Mouse (Mus musculus) lung, postnatal 36 days (tissue): ENCODE measurements around the gene Tctn1.
"Not testable (repeated sequence)": the region's sequence is repeated elsewhere in the genome, so short reads cannot be mapped to it uniquely, and the experiment has no call there.

Experiments used
- DNase-seq: peaks from one replicate; pipeline ENCODE4 v3.0.0; 2022; ENCODE audit warnings: mixed read lengths

The Tctn1 gene

DNA sequence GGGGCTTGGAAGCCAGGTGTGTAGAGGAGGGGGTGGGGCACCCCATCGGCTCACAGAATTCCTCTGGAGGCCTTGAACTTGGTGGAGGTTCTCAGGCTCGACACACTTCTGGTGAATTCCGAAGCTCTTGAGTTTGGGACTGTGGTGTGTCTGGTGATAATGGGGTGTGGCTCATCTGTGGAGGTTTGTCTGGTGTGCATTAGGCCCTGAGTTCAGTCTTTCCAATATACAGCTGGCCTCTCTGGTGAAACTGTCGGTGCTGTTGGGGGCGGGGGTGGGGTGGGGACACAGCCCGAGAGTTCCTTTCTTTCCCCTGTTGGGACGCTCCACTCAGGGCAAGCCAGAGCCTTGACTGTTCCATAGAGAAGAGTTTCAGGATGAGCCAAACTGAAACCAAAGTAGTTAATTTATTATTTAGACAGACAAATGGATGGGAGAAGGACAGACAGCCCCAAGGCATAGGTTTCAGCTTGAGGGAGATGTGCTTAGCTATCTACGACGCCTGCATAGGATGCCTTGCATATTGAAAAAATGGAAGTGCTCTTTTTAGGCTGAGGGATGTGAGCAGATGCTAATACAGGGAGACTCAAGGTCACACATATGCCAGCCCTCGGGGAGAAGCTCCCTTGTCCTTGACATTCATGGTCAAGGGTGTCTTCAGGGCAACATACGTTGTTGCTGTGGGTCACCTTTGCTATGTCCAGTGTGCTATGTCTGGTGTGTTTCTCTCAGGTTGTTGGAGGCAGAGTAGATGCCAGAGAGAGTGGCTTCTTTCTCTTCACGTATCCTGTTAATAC is 46.0 kb downstream of the Tctn1 start:
- DNase-seq, result no peak

GRCm38 (mm10) chr5:122217636-122218035 is 46.6 kb downstream of the Tctn1 start:
- DNase-seq, result no peak

DNA sequence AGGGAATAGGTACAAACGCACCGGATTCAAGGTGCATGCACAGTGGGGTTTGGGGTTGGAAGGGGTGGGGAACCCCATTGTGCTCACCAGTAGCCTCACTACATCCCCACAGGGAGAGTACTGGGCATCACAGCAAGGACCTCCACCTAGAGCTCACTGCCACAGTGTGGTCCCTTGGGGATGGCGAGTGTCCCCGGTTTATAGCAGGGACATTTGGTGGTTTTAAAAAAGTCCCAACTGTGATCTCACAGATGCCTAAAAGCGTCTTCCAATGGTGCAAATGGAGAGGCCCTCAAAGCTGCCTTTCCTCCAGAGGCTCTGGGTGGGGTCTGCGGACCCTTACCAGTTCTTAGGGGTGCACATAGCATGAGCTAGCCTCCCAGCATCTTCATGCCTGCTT is 50.4 kb downstream of the Tctn1 start:
- DNase-seq, result no peak

GRCm38 (mm10) chr5:122212820-122213219 is 51.4 kb downstream of the Tctn1 start:
- not testable (repeated sequence) for DNase-seq

DNA sequence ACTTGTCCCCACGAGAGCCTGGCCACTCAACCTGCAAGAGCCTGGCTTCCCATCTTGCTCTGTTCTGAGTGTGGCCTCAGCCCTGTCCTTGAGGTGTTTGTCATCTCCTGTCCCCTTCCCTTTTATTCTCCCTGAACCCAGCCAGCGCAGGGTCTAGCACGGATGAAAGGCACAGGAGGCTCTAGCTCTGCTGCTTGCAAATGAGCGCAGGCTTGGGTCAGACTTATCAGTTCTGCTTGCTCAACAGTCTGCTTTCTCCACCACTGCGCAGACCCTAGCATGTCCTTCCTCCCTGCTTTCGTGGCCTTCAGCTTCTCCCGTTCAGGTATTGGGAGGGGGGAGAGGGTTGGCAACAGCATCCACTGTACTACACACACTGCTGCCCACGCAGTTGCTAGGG is 52.1 kb downstream of the Tctn1 start:
- no peak for DNase-seq

GRCm38 (mm10) chr5:122210890-122211289 is 53.4 kb downstream of the Tctn1 start:
- DNase-seq, result peak; percentile 53

GRCm38 (mm10) chr5:122209591-122210368 is 54.5 kb downstream of the Tctn1 start:
- DNase-seq, result peak; percentile 67

GRCm38 (mm10) chr5:122208909-122209308 is 55.4 kb downstream of the Tctn1 start:
- DNase-seq, result no peak

GRCm38 (mm10) chr5:122206475-122206874 is 57.8 kb downstream of the Tctn1 start, which contains the start of gene Hvcn1:
Hvcn1 (plus strand) TSS chr5:122206804.
- DNase-seq, result no peak

DNA sequence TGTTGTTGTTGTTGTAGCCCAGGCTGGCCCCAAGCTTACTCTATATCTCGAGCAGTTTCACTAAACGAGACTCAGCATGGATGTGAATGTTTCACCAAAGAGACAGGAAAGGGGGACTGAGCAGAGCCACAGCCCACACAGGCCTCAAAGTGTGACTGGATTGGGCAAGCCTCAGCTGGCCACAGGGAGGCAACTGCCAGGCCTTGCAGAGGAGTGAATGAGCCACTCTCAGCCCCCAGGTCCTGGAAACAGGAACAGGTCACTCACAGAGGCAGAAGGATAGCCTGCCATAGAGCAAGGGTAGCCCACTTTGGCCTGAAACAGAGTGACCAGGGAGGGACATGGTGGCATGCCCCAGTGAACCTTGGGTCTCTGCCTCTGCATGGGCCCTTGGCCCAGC is 60.1 kb downstream of the Tctn1 start:
- DNase-seq, result no peak

DNA sequence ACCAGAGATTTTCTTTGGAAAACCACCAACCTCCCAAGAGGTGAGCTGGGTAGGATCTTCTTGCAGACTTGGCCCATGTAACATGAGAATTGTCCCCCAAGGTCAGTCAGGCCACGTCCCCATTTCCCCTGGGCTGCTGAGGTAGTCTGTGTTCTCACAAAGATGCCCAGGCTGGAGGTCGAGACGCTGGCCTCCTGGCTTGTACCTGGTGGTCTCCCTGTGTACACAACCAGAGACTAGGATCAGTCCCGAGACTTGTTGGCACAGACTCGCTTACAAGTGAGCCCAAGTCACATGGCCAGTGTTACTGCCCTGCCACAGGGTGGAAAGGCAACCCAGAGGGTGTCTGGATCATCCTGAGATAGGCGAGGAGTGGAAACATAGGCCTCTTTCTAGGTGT is 62.4 kb downstream of the Tctn1 start:
- no peak for DNase-seq

- DNase-seq, result no peak
Observed at GRCm38 (mm10) chr5:122200872-122201271, 63.4 kb downstream of the Tctn1 start.

DNA sequence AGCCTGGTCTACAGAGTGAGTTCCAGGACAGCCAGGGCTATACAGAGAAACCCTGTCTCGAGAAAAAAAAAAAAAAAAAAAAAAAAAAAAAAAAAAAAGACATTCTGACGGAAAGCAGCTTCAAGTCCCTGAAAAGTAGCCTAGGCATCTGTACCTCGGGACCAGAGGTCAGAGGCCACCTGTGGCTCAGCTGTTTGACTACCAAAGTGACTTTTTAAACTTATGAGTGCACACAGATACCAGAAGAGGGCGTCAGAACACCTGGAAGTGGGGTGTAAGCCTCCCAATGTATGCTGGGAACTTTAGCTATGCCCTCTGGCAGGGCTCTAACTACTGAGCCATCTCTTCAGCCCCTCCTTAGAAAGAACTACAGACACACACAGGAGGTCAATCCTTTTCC is 71.9 kb downstream of the Tctn1 start:
- no peak for DNase-seq

DNA sequence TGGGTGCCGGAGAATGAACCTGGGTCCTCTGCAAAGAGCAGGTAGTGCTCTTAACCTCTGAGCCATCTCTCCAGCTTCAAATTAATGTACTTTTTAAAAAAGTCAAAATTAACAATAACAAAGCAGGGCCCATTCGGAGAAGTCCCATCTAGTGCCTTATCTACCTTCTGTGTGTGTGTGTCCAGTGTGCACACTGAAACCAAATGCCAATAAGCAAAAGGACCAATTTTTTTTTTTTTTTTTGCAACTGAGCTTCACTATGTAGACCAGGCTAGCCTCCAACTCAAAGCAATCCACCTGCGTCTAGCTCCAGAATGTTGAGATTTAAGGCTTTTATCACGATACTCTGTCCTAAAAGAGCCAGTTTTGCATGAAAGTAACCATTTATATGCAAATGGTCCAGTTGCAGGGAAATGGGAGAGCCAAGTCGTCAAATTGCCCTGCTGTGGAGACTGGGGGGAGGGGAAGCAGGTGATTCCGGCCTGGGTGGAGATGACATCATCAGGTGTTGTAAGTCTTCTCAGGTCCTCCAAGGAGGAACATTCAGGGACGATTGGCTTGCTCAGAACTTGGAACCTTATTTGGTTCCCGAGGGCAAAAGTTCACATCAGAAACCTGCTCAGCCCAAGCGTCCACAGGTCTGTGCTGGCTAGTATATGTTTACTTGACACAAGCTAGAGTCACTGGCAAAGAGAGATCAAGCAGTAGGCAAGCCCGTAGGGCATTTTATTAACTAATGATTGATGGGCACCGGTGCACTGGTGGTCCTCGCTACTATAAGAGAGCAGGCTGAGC is 72.8 kb downstream of the Tctn1 start:
- no peak for DNase-seq

GRCm38 (mm10) chr5:122190465-122190864 is 73.8 kb downstream of the Tctn1 start:
- no peak for DNase-seq

DNA sequence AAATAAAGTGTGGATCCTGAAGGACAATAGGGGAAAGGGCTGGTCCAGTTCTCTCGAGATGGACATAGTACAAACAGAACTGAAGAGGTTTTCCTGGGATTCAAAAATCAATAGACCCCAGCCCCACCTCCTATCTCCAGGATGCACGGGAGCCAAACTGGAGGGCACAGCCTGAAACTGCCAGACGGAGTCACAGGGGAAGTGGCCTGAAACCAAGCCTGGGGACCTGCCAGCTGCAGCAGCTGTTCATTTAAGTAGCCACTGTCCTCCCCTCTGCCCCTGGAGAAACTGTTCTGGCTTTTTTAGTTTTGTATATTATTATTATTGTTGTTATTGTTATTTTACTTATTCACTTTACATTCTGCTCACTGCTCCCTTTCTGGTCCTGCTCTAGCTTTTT is 75.1 kb downstream of the Tctn1 start:
- DNase-seq, result no peak
